Mouse (Mus musculus) forebrain, embryonic 11.5 days (tissue): ENCODE measurements around the gene Mef2b. TPM values are rescaled to one million over a fixed set of nuclear protein-coding genes. Genes with fewer than 3 reads are reported as not detected.
"Not testable (repeated sequence)": the region's sequence is repeated elsewhere in the genome, so short reads cannot be mapped to it uniquely, and the experiment has no call there.

Experiments
- ATAC-seq: fragments of 200-750 bp; cut with Nextera tagmentation; replicated peaks from 2 replicates; pipeline ENCODE4 v1.8.0; 2017; ENCODE audit warnings: moderate TSS enrichment; ENCODE audit not compliant: low FRiP score
- DNase-seq: peaks from one replicate; pipeline ENCODE4 v3.0.0-alpha.2; 2017; ENCODE audit warnings: low spot score
- H3K27ac ChIP-seq: fragments of 300-500 bp; sonication (generic); 2 replicates; pipeline ENCODE4 v1.5.1; 2014; ENCODE audit warnings: low read depth, low read length
- H3K27me3 ChIP-seq: fragments of 300-500 bp; sonication (generic); 2 replicates; pipeline ENCODE4 v1.6.1; 2014; ENCODE audit warnings: mild to moderate bottlenecking, low read length, mixed read lengths; ENCODE audit not compliant: control insufficient read depth, insufficient read depth
- H3K36me3 ChIP-seq: fragments of 300-500 bp; sonication (generic); 2 replicates; pipeline ENCODE4 v1.6.1; 2014; ENCODE audit warnings: mild to moderate bottlenecking, low read length, moderate library complexity, mixed read lengths; ENCODE audit not compliant: control insufficient read depth, insufficient read depth
- H3K4me1 ChIP-seq: fragments of 300-500 bp; sonication (generic); replicated peaks from 2 replicates; pipeline ENCODE4 v1.6.1; 2014; ENCODE audit warnings: low read length, mixed read lengths; ENCODE audit not compliant: control insufficient read depth, insufficient read depth
- H3K4me2 ChIP-seq: fragments of 300-500 bp; sonication (generic); 2 replicates; pipeline ENCODE4 v1.6.1; 2014; ENCODE audit warnings: low read depth, mild to moderate bottlenecking, low read length, moderate library complexity, mixed read lengths; ENCODE audit not compliant: severe bottlenecking
- H3K4me3 ChIP-seq: fragments of 300-500 bp; sonication (generic); 2 replicates; pipeline ENCODE4 v1.5.1; 2014; ENCODE audit warnings: low read depth, low read length
- H3K9ac ChIP-seq: fragments of 300-500 bp; sonication (generic); 2 replicates; pipeline ENCODE4 v1.6.1; 2014; ENCODE audit warnings: low read length
- H3K9me3 ChIP-seq: fragments of 300-500 bp; sonication (generic); 2 replicates; pipeline ENCODE4 v1.6.1; 2016; ENCODE audit warnings: low read length, mixed read lengths; ENCODE audit not compliant: control insufficient read depth
- WGBS: fragments of 180-500 bp; shearing (Covaris S2); extraction: QIAGEN DNeasy Blood & Tissue Kit; methylation state at CpG from one replicate; pipeline ENCODE4 v1.1.7; 2014; 5-methylcytosine and 5-hydroxymethylcytosine counted together
- microRNA-seq: library from miRNA; unstranded; fragments of <30 nt; microRNA quantifications from one replicate; pipeline ENCODE4, GENCODE M21; 2016; ENCODE audit not compliant: insufficient number of aligned reads
- polyA plus RNA-seq: library from polyadenylated mRNA; unstranded; fragments of >200 nt; fragmentation: Nextera tagmentation; extraction: Ambion mirVana; gene quantifications from 2 replicates; pipeline ENCODE4 v1.2.1, GENCODE M21; 2014

Mef2b gene
- polyA plus RNA-seq, 1 experiment from 2014 or later: 0.67 TPM

GRCm38 (mm10) chr8:70211726-70212111 lies 72.2 kb downstream of the Mef2b start:
- H3K9me3 ChIP-seq: no peaks in the 10 kb centered on the region
- no peak for DNase-seq
- peaks cover 4% of the 10 kb centered on the region; the same call in 1 of the 2 replicates for H3K4me1 ChIP-seq
- H3K4me3 ChIP-seq: peak overlapping the region; percentile 43
- peak overlapping the region; percentile 83 for H3K4me2 ChIP-seq
- H3K36me3 ChIP-seq: no peaks in the 10 kb centered on the region
- peaks cover 10% of the 10 kb centered on the region for H3K27me3 ChIP-seq
- no peak; the same call in 1 of the 2 replicates for ATAC-seq
- 4% methylated on average over 31 of the region's 31 CpGs for WGBS
- H3K27ac ChIP-seq: no peak overlapping the region
- peak overlapping the region; percentile 57 for H3K9ac ChIP-seq

- peak within 1 kb of the TSS; percentile 57 for H3K9ac ChIP-seq
- peaks cover 4% of the 10 kb centered on the region; the same call in 1 of the 2 replicates for H3K4me1 ChIP-seq
- H3K27me3 ChIP-seq: peaks cover 10% of the 10 kb centered on the region
- no peaks in the 10 kb centered on the region for H3K9me3 ChIP-seq
- ATAC-seq (peak; percentile 99), DNase-seq (peak; percentile 96)
- no peak within 1 kb of the TSS for H3K27ac ChIP-seq
- under 1% methylated on average over 66 of the region's 66 CpGs for WGBS
- no peaks in the 10 kb centered on the region for H3K36me3 ChIP-seq
- H3K4me2 ChIP-seq: peak within 1 kb of the TSS; percentile 83
- H3K4me3 ChIP-seq: peak within 1 kb of the TSS; percentile 43
Measured at GRCm38 (mm10) chr8:70212112-70213055, 72.9 kb downstream of the Mef2b start, which contains the start of gene Slc25a42. TSS of gene Slc25a42 (minus strand) at chr8:70212305.

DNA sequence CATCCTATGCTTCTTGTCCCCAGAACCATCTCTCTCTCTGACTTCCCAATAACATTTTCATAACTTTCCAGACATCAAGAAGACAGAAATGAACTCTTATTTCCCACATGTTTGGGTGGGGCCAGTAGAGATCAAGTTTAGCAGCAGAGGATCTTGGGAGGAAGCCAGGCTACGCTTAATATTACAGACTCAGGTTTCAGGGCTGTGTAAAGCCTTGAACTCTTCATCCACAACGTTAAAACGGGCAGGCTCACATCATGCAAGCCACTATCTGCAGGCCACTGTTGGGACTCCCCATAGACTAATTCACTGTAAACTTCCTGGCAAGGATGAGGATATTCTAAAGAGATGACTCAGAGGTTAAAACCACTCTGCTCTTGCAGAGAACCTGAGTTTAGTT lies 74.9 kb downstream of the Mef2b start:
- WGBS: 64% methylated on average over 3 of the region's 3 CpGs
- H3K27ac ChIP-seq: no peak overlapping the region
- H3K9me3 ChIP-seq: no peaks in the 10 kb centered on the region
- peaks cover 4% of the 10 kb centered on the region; the same call in 1 of the 2 replicates for H3K4me1 ChIP-seq
- no peak for DNase-seq
- H3K4me2 ChIP-seq: no peak overlapping the region
- ATAC-seq: no peak
- no peak overlapping the region for H3K9ac ChIP-seq
- no peak overlapping the region for H3K4me3 ChIP-seq
- H3K27me3 ChIP-seq: peaks cover 10% of the 10 kb centered on the region
- H3K36me3 ChIP-seq: no peaks in the 10 kb centered on the region

- DNase-seq (no peak), ATAC-seq (no peak)
- Histone ChIP-seq H3K36me3 (no peaks in the 10 kb centered on the region), H3K9ac (no peak overlapping the region), H3K9me3 (no peaks in the 10 kb centered on the region), H3K27ac (no peak overlapping the region), H3K4me1 (peaks cover 4% of the 10 kb centered on the region; the same call in 1 of the 2 replicates), H3K27me3 (peaks cover 10% of the 10 kb centered on the region), H3K4me3 (no peak overlapping the region), H3K4me2 (no peak overlapping the region)
- WGBS: 78% methylated on average over 5 of the region's 5 CpGs
Measured at GRCm38 (mm10) chr8:70215092-70215491, 75.6 kb downstream of the Mef2b start.

DNA sequence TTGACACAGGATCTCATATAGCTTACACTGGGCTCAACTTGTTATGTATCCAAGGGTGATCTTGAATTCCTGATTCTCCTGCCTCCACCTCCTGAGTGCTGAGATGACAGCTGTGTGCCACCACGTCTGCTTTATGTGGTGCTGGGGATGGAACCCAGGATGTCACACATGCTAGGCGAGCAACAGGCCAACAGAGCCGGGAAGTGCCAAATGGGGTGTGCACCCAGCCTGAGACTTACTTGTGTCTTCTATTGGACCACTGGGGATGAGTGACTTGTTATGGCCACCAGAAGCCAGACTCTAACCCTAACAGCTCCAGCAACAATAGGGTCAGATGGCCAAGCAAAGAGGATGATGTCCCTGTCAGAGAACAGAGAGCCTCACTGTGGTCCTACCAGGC lies 76.7 kb downstream of the Mef2b start:
- not testable (repeated sequence) for H3K9ac ChIP-seq, H3K4me2 ChIP-seq, ATAC-seq, H3K4me1 ChIP-seq, H3K9me3 ChIP-seq, DNase-seq, H3K27me3 ChIP-seq, H3K36me3 ChIP-seq, H3K27ac ChIP-seq, H3K4me3 ChIP-seq
- WGBS: 79% methylated on average over 3 of the region's 3 CpGs

- WGBS: 82% methylated on average over 1 of the region's 1 CpGs
- ATAC-seq: no peak
- Histone ChIP-seq H3K9ac (no peak overlapping the region), H3K27me3 (no peaks in the 10 kb centered on the region; the same call in 1 of the 2 replicates), H3K4me1 (peaks cover 2% of the 10 kb centered on the region; the same call in 1 of the 2 replicates), H3K9me3 (no peaks in the 10 kb centered on the region), H3K4me2 (no peak overlapping the region), H3K36me3 (no peaks in the 10 kb centered on the region), H3K4me3 (no peak overlapping the region), H3K27ac (no peak overlapping the region)
- DNase-seq: no peak
Measured at GRCm38 (mm10) chr8:70216566-70216965, 77.1 kb downstream of the Mef2b start.

Small RNAs within 50 kb of the gene (microRNA-seq; reads per million reads assigned to microRNA genes)
- gene Mir7066: not detected

Other genes starting within 250 kb of the Mef2b start
- 5.2 and 6.0 TPM in 2 replicates for gene Tssk6, start 237.5 kb upstream of the Mef2b start, polyA plus RNA-seq
- 153 and 155 TPM in 2 replicates for gene Ndufa13, start 237.2 kb upstream of the Mef2b start, polyA plus RNA-seq
- 4.0 and 4.4 TPM in 2 replicates for gene Yjefn3, start 237.0 kb upstream of the Mef2b start, polyA plus RNA-seq
- gene Gatad2a, start 143.3 kb upstream of the Mef2b start, polyA plus RNA-seq: 81.7 and 88.6 TPM in 2 replicates
- 53.8 and 56.4 TPM in 2 replicates for gene Mau2, start 97.0 kb upstream of the Mef2b start, polyA plus RNA-seq
- 44.6 and 45.4 TPM in 2 replicates for gene Sugp1, start 96.9 kb upstream of the Mef2b start, polyA plus RNA-seq
- gene Tm6sf2, start 66.8 kb upstream of the Mef2b start, polyA plus RNA-seq: 0.76 and 1.3 TPM in 2 replicates
- 0.05 TPM in 1 of 2 replicates, not detected in the other for gene Hapln4, start 56.3 kb upstream of the Mef2b start, polyA plus RNA-seq
- gene Ncan, start 18.8 kb upstream of the Mef2b start, polyA plus RNA-seq: 51.5 and 60.4 TPM in 2 replicates
- 20.7 and 23.9 TPM in 2 replicates for gene Nr2c2ap, start 8.4 kb upstream of the Mef2b start, polyA plus RNA-seq
- gene Rfxank, start 557 bp upstream of the Mef2b start, polyA plus RNA-seq: 15.2 and 17.6 TPM in 2 replicates
- 40.5 and 41.9 TPM in 2 replicates for gene Borcs8, start 212 bp upstream of the Mef2b start, polyA plus RNA-seq
- 42.5 and 45.1 TPM in 2 replicates for gene Tmem161a, start 32.6 kb downstream of the Mef2b start, polyA plus RNA-seq
- gene Slc25a42, start 72.6 kb downstream of the Mef2b start, polyA plus RNA-seq: 1.9 and 2.5 TPM in 2 replicates
- 60.4 and 74.7 TPM in 2 replicates for gene Sugp2, start 94.5 kb downstream of the Mef2b start, polyA plus RNA-seq
- 31.2 and 35.7 TPM in 2 replicates for gene Armc6, start 94.8 kb downstream of the Mef2b start, polyA plus RNA-seq
- 87.6 and 91.4 TPM in 2 replicates for gene Homer3, start 143.1 kb downstream of the Mef2b start, polyA plus RNA-seq
- gene Ddx49, start 162.8 kb downstream of the Mef2b start, polyA plus RNA-seq: 54.4 and 61.5 TPM in 2 replicates
- gene Cope, start 162.8 kb downstream of the Mef2b start, polyA plus RNA-seq: 220 and 268 TPM in 2 replicates
- 10.6 and 11.0 TPM in 2 replicates for gene Cers1, start 176.1 kb downstream of the Mef2b start, polyA plus RNA-seq
- gene Gdf1, start 190.1 kb downstream of the Mef2b start, polyA plus RNA-seq: 1.8 and 2.6 TPM in 2 replicates
- gene Upf1, start 213.6 kb downstream of the Mef2b start, polyA plus RNA-seq: 25.6 and 25.8 TPM in 2 replicates
- 0.56 TPM in 1 of 2 replicates, not detected in the other for gene Comp, start 233.8 kb downstream of the Mef2b start, polyA plus RNA-seq